Mouse (Mus musculus) CH12.LX (cell line): Measurements from ENCODE around the gene Akap7. TPM values are rescaled to one million over a fixed set of nuclear protein-coding genes. Genes with fewer than 3 reads are reported as not detected.

Experiments
- DNase-seq: peaks from one replicate; pipeline ENCODE4 v3.0.0-alpha.2; 2013; ENCODE audit errors: extremely low read depth
- H3K27ac ChIP-seq: 2 replicates; pipeline ENCODE4 v1.5.1; 2012; ENCODE audit warnings: low read depth, mild to moderate bottlenecking, control low read depth, moderate library complexity; ENCODE audit not compliant: insufficient read depth
- H3K27me3 ChIP-seq: replicated peaks from 2 replicates; pipeline ENCODE3; 2012; ENCODE audit warnings: inconsistent platforms
- H3K36me3 ChIP-seq, 2 experiments: replicated peaks in 1 of 2; 2 replicates each; pipeline versions ENCODE3 to v1.6.1; 2012; ENCODE audit warnings: inconsistent platforms in 1 of 2, low read length in 1 of 2, mild to moderate bottlenecking in 1 of 2, mixed read lengths in 1 of 2, moderate library complexity in 1 of 2; ENCODE audit not compliant: control insufficient read depth in 1 of 2, insufficient read depth in 1 of 2
- H3K4me1 ChIP-seq, 2 experiments: 2 replicates each; pipeline ENCODE4 v1.6.1; 2012; ENCODE audit warnings: inconsistent platforms in 1 of 2, moderate library complexity in 1 of 2; ENCODE audit not compliant: insufficient read depth in 2 of 2, control insufficient read depth in 1 of 2
- H3K4me2 ChIP-seq: 2 replicates; pipeline ENCODE4 v1.6.1; 2012; ENCODE audit warnings: low read depth, mild to moderate bottlenecking, control low read depth; ENCODE audit not compliant: poor library complexity, insufficient read depth, severe bottlenecking
- H3K4me3 ChIP-seq, 3 experiments: fragments of 150-350 bp in 1 of 3; sonication (generic) in 1 of 3; replicated peaks in 1 of 3; 2 replicates each; pipeline versions ENCODE3 to v1.5.1; 2011 to 2012; ENCODE audit warnings: low read depth in 2 of 3, low read length in 2 of 3, mild to moderate bottlenecking in 2 of 3, moderate library complexity in 2 of 3, control low read depth in 1 of 3, improper control_type of control experiment in 1 of 3, inconsistent platforms in 1 of 3, mixed read lengths in 1 of 3; ENCODE audit not compliant: poor library complexity in 1 of 3
- H3K79me2 ChIP-seq: replicated peaks from 2 replicates; pipeline ENCODE4 v1.6.1; 2012; ENCODE audit warnings: mild to moderate bottlenecking, moderate library complexity; ENCODE audit not compliant: control insufficient read depth, poor library complexity, insufficient read depth, severe bottlenecking; ENCODE audit errors: extremely low read depth
- H3K9ac ChIP-seq: 2 replicates; pipeline ENCODE4 v1.6.1; 2012; ENCODE audit warnings: low read depth, mild to moderate bottlenecking, control low read depth, moderate library complexity; ENCODE audit not compliant: insufficient read depth
- H3K9me3 ChIP-seq: replicated peaks from 2 replicates; pipeline ENCODE3; 2012; ENCODE audit warnings: low read length, inconsistent platforms, mixed read lengths
- BHLHE40 ChIP-seq: IDR thresholded peaks from 2 replicates; pipeline ENCODE4 v1.6.1; 2011; ENCODE audit warnings: mild to moderate bottlenecking, low read depth, low read length, improper control_type of control experiment
- CHD1 ChIP-seq: IDR thresholded peaks from 2 replicates; pipeline ENCODE4 v1.6.1; 2012; ENCODE audit warnings: low read depth, low read length, improper control_type of control experiment, inconsistent platforms
- CHD2 ChIP-seq: IDR thresholded peaks from 2 replicates; pipeline ENCODE4 v1.6.1; 2011; ENCODE audit warnings: low read length, improper control_type of control experiment
- CTCF ChIP-seq, 2 experiments: IDR thresholded peaks in 1 of 2; conservative IDR thresholded peaks in 1 of 2; 2 replicates each; pipeline ENCODE4 v1.5.1; 2011 to 2012; ENCODE audit warnings: low read depth in 2 of 2, low read length in 2 of 2, improper control_type of control experiment in 1 of 2, inconsistent platforms in 1 of 2, mild to moderate bottlenecking in 1 of 2, moderate library complexity in 1 of 2
- E2F4 ChIP-seq: IDR thresholded peaks from 2 replicates; pipeline ENCODE4 v1.6.1; 2011; ENCODE audit warnings: low read depth, low read length, improper control_type of control experiment; ENCODE audit not compliant: insufficient replicate concordance
- EP300 ChIP-seq: IDR thresholded peaks from 2 replicates; pipeline ENCODE4 v1.6.1; 2011; ENCODE audit warnings: low read length, improper control_type of control experiment
- ETS1 ChIP-seq: conservative IDR thresholded peaks from 2 replicates; pipeline ENCODE4 v1.6.1; 2012; ENCODE audit warnings: low read depth, mild to moderate bottlenecking, inconsistent platforms, low read length, improper control_type of control experiment, moderate library complexity
- GABPA ChIP-seq: IDR thresholded peaks from 2 replicates; pipeline ENCODE4 v1.6.1; 2012; ENCODE audit warnings: low read depth, low read length, improper control_type of control experiment, inconsistent platforms; ENCODE audit not compliant: insufficient replicate concordance
- IRF4 ChIP-seq: IDR thresholded peaks from 2 replicates; pipeline ENCODE4 v1.6.1; 2014; ENCODE audit warnings: low read depth, mild to moderate bottlenecking, inconsistent platforms, low read length, improper control_type of control experiment
- KAT2A ChIP-seq: IDR thresholded peaks from 2 replicates; pipeline ENCODE4 v1.6.1; 2012; ENCODE audit warnings: low read length, improper control_type of control experiment, inconsistent platforms; ENCODE audit not compliant: insufficient replicate concordance
- MAFK ChIP-seq: IDR thresholded peaks from 2 replicates; pipeline ENCODE4 v1.6.1; 2011; ENCODE audit warnings: low read length, improper control_type of control experiment; ENCODE audit not compliant: insufficient replicate concordance
- MAX ChIP-seq: IDR thresholded peaks from 2 replicates; pipeline ENCODE4 v1.6.1; 2011; ENCODE audit warnings: low read length, improper control_type of control experiment
- MAZ ChIP-seq: IDR thresholded peaks from 2 replicates; pipeline ENCODE4 v1.6.1; 2012; ENCODE audit warnings: low read depth, mild to moderate bottlenecking, inconsistent platforms, low read length, improper control_type of control experiment, moderate library complexity
- MYC ChIP-seq: IDR thresholded peaks from 2 replicates; pipeline ENCODE4 v1.6.1; 2011; ENCODE audit warnings: low read depth, mild to moderate bottlenecking, improper control_type of control experiment, low read length
- NELFE ChIP-seq: IDR thresholded peaks from 2 replicates; pipeline ENCODE4 v1.6.1; 2011; ENCODE audit warnings: low read depth, low read length, improper control_type of control experiment
- NRF1 ChIP-seq: IDR thresholded peaks from 2 replicates; pipeline ENCODE4 v1.6.1; 2014; ENCODE audit warnings: low read depth, mild to moderate bottlenecking, inconsistent platforms, low read length, improper control_type of control experiment, moderate library complexity
- PAX5 ChIP-seq: IDR thresholded peaks from 2 replicates; pipeline ENCODE4 v1.6.1; 2012; ENCODE audit warnings: low read length, inconsistent platforms, mixed read lengths
- POLR2AphosphoS2 ChIP-seq: IDR thresholded peaks from 2 replicates; pipeline ENCODE4 v1.6.1; 2011; ENCODE audit warnings: low read depth, low read length, improper control_type of control experiment
- RAD21 ChIP-seq: IDR thresholded peaks from 2 replicates; pipeline ENCODE4 v1.6.1; 2011; ENCODE audit warnings: low read depth, mild to moderate bottlenecking, low read length, improper control_type of control experiment, moderate library complexity
- RCOR1 ChIP-seq: conservative IDR thresholded peaks from 2 replicates; pipeline ENCODE4 v1.6.1; 2012; ENCODE audit warnings: low read depth, mild to moderate bottlenecking, inconsistent platforms, low read length, improper control_type of control experiment
- SIN3A ChIP-seq: IDR thresholded peaks from 2 replicates; pipeline ENCODE4 v1.6.1; 2012; ENCODE audit warnings: low read length, improper control_type of control experiment, inconsistent platforms
- SMC3 ChIP-seq: IDR thresholded peaks from 2 replicates; pipeline ENCODE4 v1.6.1; 2011; ENCODE audit warnings: low read depth, low read length, improper control_type of control experiment
- UBTF ChIP-seq: IDR thresholded peaks from 2 replicates; pipeline ENCODE4 v1.6.1; 2012; ENCODE audit warnings: low read depth, mild to moderate bottlenecking, inconsistent platforms, low read length, improper control_type of control experiment, moderate library complexity
- ZKSCAN1 ChIP-seq: IDR thresholded peaks from 2 replicates; pipeline ENCODE4 v1.6.1; 2012; ENCODE audit warnings: low read depth, inconsistent platforms, low read length, improper control_type of control experiment, borderline replicate concordance
- ZMIZ1 ChIP-seq: IDR thresholded peaks from 2 replicates; pipeline ENCODE4 v1.6.1; 2012; ENCODE audit warnings: low read depth, mild to moderate bottlenecking, inconsistent platforms, low read length, improper control_type of control experiment
- ZNF384 ChIP-seq: IDR thresholded peaks from 2 replicates; pipeline ENCODE4 v1.6.1; 2012; ENCODE audit warnings: low read depth, low read length, improper control_type of control experiment, inconsistent platforms
- dilution Hi-C: fragments of 300-500 bp; cut with MboI; formaldehyde crosslinking; loops from 2 replicates; pipeline ENCODE4 v1.14.3; 2020; ENCODE audit warnings: low sequenced_read_pairs; ENCODE audit not compliant: extremely low pct_unique_long_range_greater_than_20kb, extremely low pct_ligation_motif_present
- in situ Hi-C: fragments of 300-500 bp; cut with MboI; formaldehyde crosslinking; loops from 3 replicates; pipeline ENCODE4 v1.14.3; 2019; ENCODE audit warnings: low sequenced_read_pairs, low pct_ligation_motif_present, low pct_unique_long_range_greater_than_20kb, mixed read lengths
- polyA plus RNA-seq: library from polyadenylated mRNA; unstranded; fragments of >175 nt; gene quantifications from 2 replicates; pipeline ENCODE4 v1.2.1, GENCODE M21; 2012; ENCODE audit warnings: low read depth; ENCODE audit not compliant: insufficient read length
- total RNA-seq, 2 experiments: library from RNA; depleted of rRNA; stranded (reverse); fragments of 300-350 nt in 1 of 2; fragments of >200 nt in 1 of 2; gene quantifications; 2 replicates each; pipeline ENCODE4 v1.2.3; 2012 to 2014

Gene Akap7
- total and polyA plus RNA-seq, 3 experiments, result 6.2 to 12.1 (median 7.1) TPM

DNA sequence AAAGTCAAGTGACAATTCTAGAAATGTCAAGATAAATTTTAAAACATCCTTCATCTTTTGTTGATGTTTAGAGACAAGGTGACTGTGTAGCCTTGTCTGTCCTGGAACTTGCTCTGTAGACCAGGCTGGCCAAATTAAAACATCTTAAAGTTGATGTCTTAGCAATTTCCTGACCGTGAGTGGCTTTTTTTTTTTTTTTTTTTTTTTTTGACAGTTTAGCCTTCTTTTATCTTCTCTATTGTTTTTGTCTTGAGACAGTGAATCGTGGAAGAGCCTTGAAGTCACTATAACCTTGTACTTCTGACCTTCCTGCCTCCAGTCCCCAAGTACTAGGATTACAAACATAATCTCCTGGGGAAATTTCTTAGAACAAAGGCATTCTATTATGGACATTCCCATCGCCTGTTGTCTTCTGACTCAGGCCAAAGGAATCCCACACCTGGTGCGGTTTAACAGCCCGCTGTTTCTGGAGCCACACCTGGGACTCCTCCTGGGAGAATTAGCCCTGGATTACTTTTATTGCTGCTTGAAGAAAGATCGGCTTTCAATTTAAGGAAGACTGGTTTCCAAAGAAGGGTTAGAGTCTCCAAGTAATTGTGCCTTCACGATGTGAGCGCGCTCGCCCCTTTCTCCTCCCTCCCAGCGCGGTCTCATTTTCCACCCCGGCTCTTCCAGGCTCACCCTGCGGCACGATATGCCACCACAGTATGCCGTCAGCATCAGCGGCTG lies 6.3 kb upstream of the Akap7 start:
- no peak for DNase-seq
- TF ChIP-seq NRF1 (no peak), CTCF (conservative IDR thresholded peaks at IDR 0.05 in 1 of 2, IDR thresholded peaks at IDR 0.05 in 1 of 2; ENCODE audit: low read depth in 2 of 2, low read length in 2 of 2) (no peak), POLR2AphosphoS2 (no peak), KAT2A (no peak), MAFK (no peak), RCOR1 (no peak), SMC3 (no peak), ETS1 (no peak), ZKSCAN1 (no peak), CHD1 (no peak), PAX5 (no peak), BHLHE40 (no peak), EP300 (no peak), MAZ (no peak), MAX (no peak), IRF4 (no peak), ZNF384 (no peak), SIN3A (no peak), CHD2 (no peak)
- no peaks in the 10 kb centered on the region for H3K9me3 ChIP-seq
- no peak overlapping the region for H3K9ac ChIP-seq
- no peak overlapping the region for H3K27ac ChIP-seq
- H3K4me3 ChIP-seq, result no peak overlapping the region
- H3K79me2 ChIP-seq, result no peaks in the 10 kb centered on the region
- H3K4me2 ChIP-seq, result no peak overlapping the region
- H3K4me1 ChIP-seq, result peaks cover 7 to 34% of the 10 kb centered on the region in 2 experiments
- no peaks in the 10 kb centered on the region for H3K36me3 ChIP-seq
- dilution Hi-C loops (no loop called here), in situ Hi-C loops (no loop called here)
- H3K27me3 ChIP-seq, result no peaks in the 10 kb centered on the region

- dilution Hi-C loops, result no loop called here
- TF ChIP-seq ZKSCAN1, result no peak
- peak; percentile 75 for TF ChIP-seq MAFK
- TF ChIP-seq CHD1, result no peak
- TF ChIP-seq GABPA, result no peak
- no peak for TF ChIP-seq ZMIZ1
- TF ChIP-seq UBTF, result no peak
- TF ChIP-seq RAD21, result no peak
- 0 out of 2 replicates have a peak, but pooled peaks have one; percentile 46 for TF ChIP-seq E2F4
- TF ChIP-seq NELFE, result no peak
- TF ChIP-seq MAX, result peak; percentile 27; the same call in 1 of the 2 replicates
- no peak for TF ChIP-seq PAX5
- no peak for TF ChIP-seq MYC
- Histone ChIP-seq H3K4me3 (no peak overlapping the region), H3K9me3 (no peaks in the 10 kb centered on the region), H3K36me3 (no peaks in the 10 kb centered on the region), H3K4me1 (peaks cover 8 to 26% of the 10 kb centered on the region in 2 experiments), H3K27ac (no peak overlapping the region), H3K4me2 (no peak overlapping the region; the same call in 1 of the 2 replicates), H3K79me2 (no peaks in the 10 kb centered on the region), H3K9ac (no peak overlapping the region), H3K27me3 (no peaks in the 10 kb centered on the region)
- DNase-seq, result no peak
- in situ Hi-C loops, result no loop called here
Observed at GRCm38 (mm10) chr10:25311554-25312212, 4.0 kb upstream of the Akap7 start.
